Mouse (Mus musculus) ovary, adult 10 weeks (tissue): ENCODE data around the gene Myo5c. TPM values are rescaled to one million over a fixed set of nuclear protein-coding genes. Genes with fewer than 3 reads are reported as not detected.

ENCODE experiments used
- polyA plus RNA-seq: library from polyadenylated mRNA; stranded (reverse); fragments of 350-450 nt; fragmentation: Illumina TruSeq; extraction: RNeasy Lipid Tissue Mini Kit (QIAGEN cat#74804); gene quantifications from one replicate; pipeline ENCODE4 v1.2.3, GENCODE M21; 2014

Myo5c gene
- 7.1 TPM for polyA plus RNA-seq

GRCm38 (mm10) chr9:75231841-75232746 is at the start of gene Myo5c:
Myo5c (plus strand) TSS chr9:75232020.

GRCm38 (mm10) chr9:75306126-75306898 is 74.5 kb downstream of the Myo5c start, which contains the start of gene Gnb5:
Gnb5 (plus strand) TSS chr9:75306288.

DNA sequence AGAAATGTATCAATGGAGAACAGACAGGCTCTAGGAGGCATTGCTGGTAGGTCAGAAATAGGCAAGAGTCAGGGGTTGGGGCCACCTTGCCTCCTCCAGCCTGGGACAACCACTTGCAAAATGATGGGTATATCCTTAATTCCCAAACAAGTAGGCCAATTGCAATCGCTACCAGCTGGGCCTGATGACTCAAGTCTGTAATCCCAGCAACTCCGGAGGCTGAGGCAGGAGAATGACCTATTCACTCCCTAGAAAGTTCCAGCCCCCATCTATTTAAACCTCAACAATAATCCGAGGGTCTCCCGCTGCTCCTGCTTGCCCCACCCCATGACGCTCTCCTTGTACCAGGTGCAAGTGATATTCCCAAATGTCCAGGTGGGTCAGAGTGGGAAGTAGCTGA is 115.6 kb downstream of the Myo5c start, which contains the start of gene Bcl2l10:
Gene Bcl2l10 (plus strand): TSS at position 301 of the 400 bp plus-strand sequence.

Other genes with a start within 250 kb of the Myo5c start
- gene Arpp19, start 194.4 kb upstream of the Myo5c start, polyA plus RNA-seq = 311 TPM
- 70.2 TPM for gene Myo5a, start 161.0 kb upstream of the Myo5c start, polyA plus RNA-seq
- gene Gnb5, start 74.3 kb downstream of the Myo5c start, polyA plus RNA-seq = 27.0 TPM
- 37.1 TPM for gene Bcl2l10, start 115.7 kb downstream of the Myo5c start, polyA plus RNA-seq
- 63.2 TPM for gene Mapk6, start 178.0 kb downstream of the Myo5c start, polyA plus RNA-seq
- gene Leo1, start 209.5 kb downstream of the Myo5c start, polyA plus RNA-seq = 56.4 TPM